Mouse (Mus musculus): Measurements from ENCODE around the gene Rph3a.

DNA sequence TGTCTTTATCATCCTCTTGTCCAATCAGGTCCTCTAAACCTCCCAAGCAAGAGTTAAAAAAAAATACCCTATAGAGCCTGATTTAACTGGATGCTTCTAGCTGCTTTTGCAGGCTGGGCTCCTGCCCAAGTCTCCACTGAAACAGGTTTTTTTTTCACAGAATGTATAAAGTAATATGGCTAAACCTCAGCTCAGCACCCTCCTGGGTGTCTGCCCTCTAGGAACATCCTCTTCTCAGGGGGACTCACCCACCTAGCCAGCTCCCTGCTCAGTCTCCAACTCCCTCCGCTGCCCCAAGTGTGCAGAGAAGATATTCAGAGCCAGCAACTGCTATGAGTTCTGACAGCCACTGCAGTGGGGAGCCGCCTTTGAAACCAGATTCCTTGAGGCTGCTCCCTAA lies 2.1 kb upstream of the Rph3a start:
- TF ChIP-seq CTCF (IDR thresholded peaks at IDR 0.05; ENCODE audit: borderline replicate concordance, extremely low read depth, insufficient read depth, insufficient read length) (no peak), POLR2A (IDR thresholded peaks at IDR 0.05; ENCODE audit: borderline replicate concordance, extremely low read depth, insufficient read depth, insufficient read length, poor library complexity, severe bottlenecking) (no peak)

Data from brain, embryonic 14.5 days (tissue).